ENCODE assay signal across 19 mouse cellular contexts in the genomic region with DNA sequence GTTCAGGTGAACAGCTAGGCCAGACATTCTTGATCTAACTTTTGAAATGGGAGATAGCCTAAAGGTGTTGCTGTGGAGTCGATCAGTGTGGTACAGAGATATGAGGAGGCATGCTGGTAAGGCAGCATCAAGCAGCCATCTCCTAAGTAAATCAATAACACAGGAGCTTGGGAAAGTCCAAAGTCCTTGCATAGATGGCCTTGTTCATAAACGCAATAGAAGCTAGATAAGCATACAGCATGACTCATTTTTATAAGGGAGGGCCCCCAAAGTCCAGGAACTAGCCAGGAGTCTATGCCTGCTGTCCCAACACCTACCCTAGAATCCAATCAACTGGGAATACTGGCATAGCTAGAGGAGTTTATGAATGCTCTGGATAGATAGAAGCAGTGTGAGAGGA.
"Had no signal": no experiment of that assay in that cellular context is flagged by ENCODE, and none has a peak within 500 bp of the region (broad histone marks: within the 10 kb centered on the region; RNA-seq: fewer than 3 reads in every experiment).

No protein-coding gene starts in this region.

- H3K4me1 ChIP-seq: limb, embryonic 12.5 days; limb, embryonic 15.5 days had no signal

- DNase-seq: kidney, adult 2 months; left cerebral cortex, postnatal 4 days; liver, postnatal 0 days; lung, embryonic 14.5 days; midbrain, embryonic 14.5 days; right cerebral cortex, adult 18-20 months; right cerebral cortex, postnatal 14 days; right cerebral cortex, postnatal 4 days; spleen, adult 18-20 months; thymus, adult 18-20 months; thymus, postnatal 36 days had no signal

- H3K27ac ChIP-seq: kidney, postnatal 0 days; limb, embryonic 12.5 days; limb, embryonic 15.5 days; liver, embryonic 14.5 days had no signal

- H3K9me3 ChIP-seq: limb, embryonic 12.5 days; limb, embryonic 15.5 days had no signal

- H3K4me3 ChIP-seq: limb, embryonic 12.5 days; limb, embryonic 15.5 days had no signal

- H3K9ac ChIP-seq: limb, embryonic 12.5 days; limb, embryonic 15.5 days; liver, embryonic 14.5 days; liver, postnatal 0 days; lung, embryonic 14.5 days had no signal

- H3K27me3 ChIP-seq: limb, embryonic 12.5 days; limb, embryonic 15.5 days had no signal

- ATAC-seq: inflammation-experienced regulatory T-cells, adult 6 months; liver, postnatal 0 days; lung, postnatal 0 days had no signal

- H3K36me3 ChIP-seq: limb, embryonic 12.5 days had no signal

- H3K4me2 ChIP-seq: limb, embryonic 12.5 days; limb, embryonic 15.5 days; liver, embryonic 11.5 days; lung, embryonic 14.5 days; midbrain, embryonic 11.5 days had no signal
